Mouse (Mus musculus) mesoderm, embryonic 11.5 days (tissue): ENCODE measurements at regions not wholly inside any gene's neighbourhood (a gene's known extent, or its start where the extent isn't known, plus 50 kb on each side); places are given as distances from the start of the nearest gene placed in this dataset.

ENCODE experiments used
- DNase-seq: peaks from one replicate; pipeline ENCODE4 v3.0.0-alpha.2; 2012; ENCODE audit warnings: low read depth, low spot score

DNA sequence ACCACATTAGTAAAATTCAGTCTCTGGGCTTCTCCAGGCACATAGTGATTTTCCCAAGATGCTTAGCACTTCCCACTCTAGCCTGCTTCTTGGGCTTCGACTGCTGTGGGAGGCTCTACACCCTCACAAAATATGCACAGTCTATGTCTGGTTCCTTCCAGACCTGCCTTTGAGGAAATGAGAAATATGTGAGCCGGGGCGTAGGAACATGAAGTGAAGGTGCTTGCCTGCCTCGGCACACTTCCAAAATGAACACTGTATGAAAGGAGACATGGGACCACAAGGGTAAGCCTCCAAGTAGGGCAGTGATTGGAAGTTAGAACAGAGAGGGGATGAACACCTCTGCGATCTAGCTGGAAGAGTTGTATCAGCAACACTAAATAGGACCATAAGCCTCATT, 54.5 kb downstream of the Gm10260 start:
- no peak for DNase-seq

DNA sequence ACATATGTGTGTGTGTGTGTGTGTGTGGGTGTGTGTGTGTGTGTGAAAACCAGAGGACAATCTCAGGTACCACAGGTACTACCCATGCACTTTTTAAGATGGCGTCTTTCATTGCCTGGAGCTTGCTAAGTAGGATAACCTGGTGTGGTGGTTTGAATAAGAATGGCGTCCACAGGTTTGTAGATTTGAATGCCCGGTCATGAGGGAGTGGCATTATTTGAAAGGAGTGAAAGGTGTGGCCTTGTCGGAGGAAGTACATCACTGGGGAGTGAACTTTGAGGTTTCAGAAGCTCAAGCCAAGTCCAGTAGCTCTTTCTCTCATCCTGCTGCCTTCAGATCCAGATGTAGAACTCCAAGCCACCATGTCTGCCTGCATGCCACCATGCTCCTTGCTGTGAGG, 55.9 kb downstream of the Gm10260 start:
- DNase-seq: no peak

DNA sequence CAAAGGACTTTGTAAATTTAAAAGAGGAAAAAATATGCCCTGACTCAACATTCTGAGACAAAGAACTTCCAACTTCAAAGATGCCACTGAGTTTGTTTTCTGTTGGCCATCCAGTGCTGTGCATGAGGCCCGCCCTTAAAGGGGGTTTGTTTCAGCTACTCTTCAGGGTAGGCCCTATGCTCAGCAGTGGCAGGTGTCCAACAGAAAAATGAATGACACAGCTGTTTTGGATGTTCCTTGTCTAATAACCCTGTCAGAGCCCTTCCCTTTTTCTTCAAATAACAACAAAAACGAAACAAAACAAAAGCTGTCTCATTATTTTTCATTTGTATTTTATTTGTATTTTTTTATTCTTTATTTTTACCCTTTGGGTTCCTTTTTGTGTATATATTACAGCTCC, 61.5 kb downstream of the Gm10260 start:
- no peak for DNase-seq

DNA sequence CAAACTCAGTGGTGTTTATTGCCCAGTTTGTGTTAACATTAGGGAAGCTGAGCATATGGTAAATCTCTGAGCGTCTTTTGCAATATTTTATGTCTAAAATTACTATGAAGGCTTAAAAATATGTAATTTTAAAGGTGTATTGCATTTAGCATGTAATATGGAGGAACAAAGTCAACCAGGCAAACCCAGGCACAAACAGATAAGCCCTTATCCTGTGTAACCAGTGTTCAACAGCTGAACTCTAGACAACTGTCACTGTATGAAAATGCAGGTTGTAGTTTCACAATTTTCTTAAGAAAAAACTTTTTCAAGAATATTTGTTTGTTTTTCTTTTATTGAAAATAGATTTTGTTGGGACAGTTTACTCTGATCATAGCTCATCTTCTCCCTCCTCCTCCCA, 62.1 kb downstream of the Gm10260 start:
- DNase-seq: no peak

DNA sequence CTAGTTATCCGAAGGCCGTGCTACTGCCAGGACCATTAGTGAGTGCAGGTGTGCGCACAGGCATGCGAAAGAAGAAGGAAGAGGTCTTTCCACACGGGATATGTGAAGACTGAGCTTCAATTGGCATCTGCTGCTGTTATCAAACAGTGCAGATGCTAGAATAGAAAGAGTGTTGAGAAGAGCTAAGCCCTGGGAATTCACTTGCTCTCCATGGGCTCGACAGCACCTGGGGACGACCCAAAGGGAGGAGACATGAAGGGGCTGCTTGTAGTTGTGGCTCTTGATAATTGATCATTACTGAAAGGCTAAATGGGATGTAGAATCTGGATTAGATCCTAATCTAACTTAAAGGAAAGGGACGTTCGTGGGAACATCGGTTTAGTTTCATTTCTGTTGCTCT, 63.2 kb downstream of the Gm10260 start:
- no peak for DNase-seq

DNA sequence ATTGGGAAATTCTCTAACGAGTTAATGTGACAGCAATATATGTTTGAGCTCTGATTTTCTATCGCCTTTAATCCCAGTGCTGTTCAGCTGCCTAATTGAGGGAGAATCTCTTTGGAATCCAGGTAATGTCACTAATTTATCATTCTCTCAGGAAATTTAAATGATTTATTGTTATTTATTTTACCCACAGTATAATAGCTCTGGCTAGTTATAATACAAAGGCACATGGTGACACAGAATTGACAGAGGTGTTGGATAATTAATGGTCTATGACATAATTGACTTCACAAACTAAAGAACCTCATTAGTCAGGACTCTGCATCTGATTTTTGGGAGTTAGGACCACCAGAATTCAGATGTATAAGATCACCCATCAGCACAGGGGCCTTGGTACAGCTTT, 65.4 kb downstream of the Gm10260 start:
- no peak for DNase-seq

DNA sequence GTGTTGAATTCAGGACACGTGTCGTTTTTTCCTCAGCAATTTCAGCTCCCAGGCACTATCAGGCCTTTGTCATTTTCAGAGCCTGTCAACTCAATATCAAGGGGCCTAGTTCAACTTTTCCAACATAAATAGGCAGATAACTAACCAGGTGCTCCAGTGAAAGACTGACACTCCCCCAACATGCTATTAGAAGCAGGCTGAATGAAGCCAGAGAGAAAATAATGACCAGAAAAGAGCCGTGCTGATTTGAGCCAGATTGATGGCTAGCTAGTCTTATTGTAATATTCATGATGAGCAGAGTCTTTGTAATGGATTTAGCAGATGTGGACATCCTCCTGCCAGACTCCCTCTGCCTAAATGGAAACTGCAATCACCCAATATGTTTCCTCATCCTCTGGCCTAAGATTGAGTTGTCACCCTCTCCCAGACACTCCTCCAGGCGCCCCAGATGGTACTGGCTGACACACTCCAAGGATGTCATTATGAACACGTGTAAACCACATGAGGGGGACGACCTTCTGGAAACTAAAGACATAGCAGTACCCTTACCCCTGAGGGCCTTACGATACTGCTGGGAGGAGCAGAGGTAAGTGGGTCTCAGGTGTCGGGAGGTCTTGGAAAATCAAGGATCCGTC, 66.0 kb downstream of the Gm10260 start:
- peak; percentile 65 for DNase-seq

DNA sequence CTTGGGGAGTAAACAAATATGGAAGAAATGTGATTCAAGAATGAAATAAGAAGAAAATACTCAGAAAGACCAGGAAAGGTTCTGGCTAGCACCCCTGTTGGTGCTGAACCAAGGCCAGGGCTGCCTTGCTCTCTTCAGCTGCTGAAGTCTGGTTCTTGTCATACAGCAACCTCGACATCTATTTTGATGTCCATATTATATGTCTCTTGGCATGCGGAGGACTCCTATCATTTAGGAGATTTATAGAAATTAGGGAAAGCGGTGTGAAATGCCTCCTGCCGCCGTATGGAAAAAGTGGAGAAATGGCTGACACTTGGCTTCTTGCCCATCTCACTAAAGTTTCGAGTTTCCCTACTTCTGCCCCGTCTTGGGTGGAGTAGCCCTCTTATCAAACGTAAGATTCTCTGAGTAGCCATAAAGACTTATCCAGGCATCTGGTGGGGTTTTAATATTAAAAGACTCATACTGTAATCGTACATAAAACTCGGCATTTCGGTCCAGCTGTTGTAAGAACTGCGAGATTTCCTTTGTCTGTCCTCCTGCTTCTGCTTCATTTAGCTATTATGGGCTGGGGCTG, 72.0 kb downstream of the Gm10260 start:
- no peak for DNase-seq

DNA sequence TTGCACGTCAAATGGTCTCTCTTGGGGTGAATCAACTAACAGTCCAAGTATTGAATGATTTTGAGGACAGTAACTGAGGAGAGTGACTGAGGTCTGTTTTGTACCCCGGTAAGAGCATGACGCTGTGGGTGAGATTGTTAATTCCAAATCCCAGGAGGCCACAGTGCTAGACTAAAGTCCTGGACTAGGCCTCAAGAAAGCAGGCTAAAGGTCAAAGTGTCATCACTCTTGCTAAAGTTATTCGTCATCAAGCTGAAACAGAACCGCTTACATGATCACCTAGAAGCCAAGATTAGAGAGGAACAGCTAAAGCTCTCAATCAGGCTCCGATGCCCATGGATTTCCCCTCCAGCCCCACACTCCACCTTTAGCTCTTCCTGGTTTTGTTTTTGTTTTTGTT, 76.6 kb downstream of the Gm10260 start:
- DNase-seq: no peak

DNA sequence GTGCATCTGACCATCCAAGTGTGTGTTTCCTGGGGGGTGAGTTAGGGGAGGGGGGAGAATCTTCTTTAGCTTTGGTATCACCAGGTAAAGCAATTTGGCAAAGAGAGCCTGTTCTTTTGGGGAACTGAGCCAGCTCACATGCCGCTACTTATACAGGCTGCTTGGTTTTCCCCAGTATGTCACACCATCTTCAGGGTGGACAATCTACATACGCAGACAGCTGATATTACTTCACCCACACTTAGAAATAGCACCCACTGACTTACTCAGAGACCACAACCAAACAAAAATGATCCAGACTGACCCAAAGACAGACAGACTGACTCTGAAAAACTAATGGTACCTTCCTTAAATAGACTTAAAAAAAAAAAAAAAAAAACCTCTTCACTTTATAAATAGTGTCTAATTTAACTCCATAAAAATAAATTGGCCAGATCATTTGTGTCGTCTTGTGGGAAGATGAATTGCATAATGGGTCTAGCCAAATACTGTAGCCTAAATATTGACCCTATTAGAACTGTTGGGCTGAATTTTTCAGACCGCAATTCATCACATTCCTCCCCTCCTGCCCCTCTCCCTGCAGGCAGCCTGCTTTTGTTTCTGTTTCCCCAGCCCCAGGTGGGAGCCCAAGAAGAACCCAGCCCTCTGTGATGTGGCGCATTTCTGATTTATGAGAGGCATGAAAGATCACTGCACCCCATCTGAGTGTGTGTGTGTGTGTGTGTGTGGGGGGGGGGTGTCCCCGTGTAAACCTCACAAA, 79.0 kb downstream of the Gm10260 start:
- DNase-seq: peak; percentile 54

DNA sequence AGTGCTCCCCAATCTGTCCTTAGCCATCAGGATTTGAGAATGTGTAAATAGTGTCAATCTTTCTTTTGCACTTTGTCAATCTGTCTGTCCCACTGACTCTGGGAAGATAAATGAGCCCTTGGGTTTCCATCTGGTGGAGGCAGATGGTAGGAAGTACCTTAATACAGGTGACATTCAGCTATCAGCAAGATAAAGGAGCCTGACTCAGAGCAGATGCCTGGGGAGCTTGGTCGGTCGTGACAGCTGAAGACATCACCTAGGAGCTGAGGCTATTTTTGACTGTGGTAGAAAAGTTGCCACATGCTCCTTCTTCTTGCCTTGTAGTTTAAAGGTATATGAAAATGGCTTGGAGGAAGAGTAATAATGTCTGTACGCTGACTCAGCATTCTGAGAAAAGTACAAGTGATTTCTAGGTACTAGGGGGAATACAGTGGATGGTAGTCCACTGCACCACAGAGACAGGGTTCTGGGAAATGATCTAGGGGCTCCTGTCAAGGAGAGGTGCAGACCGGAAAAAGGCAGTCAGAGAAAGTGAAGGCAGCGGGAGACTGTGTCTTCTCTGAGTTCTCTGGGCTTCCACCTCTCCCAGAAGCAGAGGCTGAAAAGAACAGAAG, 80.0 kb downstream of the Gm10260 start:
- DNase-seq: no peak

DNA sequence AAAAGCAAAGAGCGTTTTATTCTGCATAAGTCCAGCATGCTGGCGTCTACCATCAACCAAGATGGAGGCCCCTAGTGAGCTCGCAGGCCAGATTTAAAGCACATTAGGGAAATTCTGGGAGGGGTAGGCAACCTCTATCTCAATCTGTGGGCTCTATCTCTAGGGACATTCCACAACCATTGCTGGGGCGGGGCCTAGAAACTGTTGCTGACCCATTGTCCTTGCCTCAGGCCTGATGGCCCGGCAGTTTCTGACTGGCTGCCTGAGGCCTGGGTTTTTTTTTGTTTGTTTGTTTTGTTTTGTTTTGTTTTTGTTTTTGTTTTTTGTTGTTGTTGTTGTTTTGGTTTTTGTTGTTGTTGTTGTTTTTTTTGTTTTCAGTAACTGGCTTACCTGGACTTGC, 81.4 kb downstream of the Gm10260 start:
- DNase-seq: no peak

DNA sequence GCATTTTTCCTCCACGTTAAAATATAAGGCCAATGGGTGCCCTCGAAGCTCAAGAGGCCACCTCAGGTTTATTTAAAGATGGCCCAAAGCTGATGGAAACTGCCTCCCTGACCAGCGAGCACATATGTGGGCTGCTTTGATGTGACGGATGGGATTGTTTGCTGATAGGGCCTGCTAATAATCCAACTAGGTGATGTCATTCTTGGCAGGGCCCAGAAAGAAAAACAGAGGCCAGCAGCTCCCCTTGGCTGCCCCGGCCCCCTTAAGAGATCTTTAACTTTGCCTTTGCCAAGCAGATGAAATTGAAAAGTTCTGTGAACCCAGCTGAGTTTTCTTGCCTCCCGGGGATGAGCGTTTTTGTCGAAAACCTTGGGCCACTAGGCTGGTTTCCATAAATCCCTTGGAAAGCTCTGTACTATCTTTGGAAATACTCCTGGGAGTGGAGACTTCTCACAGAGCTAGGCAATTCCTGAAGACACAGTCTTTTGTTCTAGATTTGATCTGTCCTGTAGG, 83.8 kb downstream of the Gm10260 start:
- DNase-seq: no peak

DNA sequence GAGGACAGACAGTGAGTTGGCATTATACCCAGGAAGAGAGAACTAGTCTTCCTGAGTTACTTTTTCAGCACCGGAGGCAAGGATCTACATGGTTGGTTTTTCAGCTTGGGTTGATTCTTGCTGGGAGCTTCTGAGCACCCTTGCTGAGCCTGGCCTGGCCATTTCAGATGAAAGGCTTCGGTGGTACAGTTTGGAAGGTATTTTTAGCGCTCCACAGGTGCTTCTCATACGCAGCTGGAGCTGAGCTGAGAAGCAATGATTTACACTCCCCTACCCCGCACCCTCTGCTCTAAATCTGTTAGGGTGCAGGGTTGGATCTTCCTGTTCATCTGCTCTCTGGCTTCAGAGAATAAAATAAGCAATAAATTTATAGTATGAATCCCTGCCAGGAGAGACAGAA, 87.3 kb downstream of the Gm10260 start:
- no peak for DNase-seq

DNA sequence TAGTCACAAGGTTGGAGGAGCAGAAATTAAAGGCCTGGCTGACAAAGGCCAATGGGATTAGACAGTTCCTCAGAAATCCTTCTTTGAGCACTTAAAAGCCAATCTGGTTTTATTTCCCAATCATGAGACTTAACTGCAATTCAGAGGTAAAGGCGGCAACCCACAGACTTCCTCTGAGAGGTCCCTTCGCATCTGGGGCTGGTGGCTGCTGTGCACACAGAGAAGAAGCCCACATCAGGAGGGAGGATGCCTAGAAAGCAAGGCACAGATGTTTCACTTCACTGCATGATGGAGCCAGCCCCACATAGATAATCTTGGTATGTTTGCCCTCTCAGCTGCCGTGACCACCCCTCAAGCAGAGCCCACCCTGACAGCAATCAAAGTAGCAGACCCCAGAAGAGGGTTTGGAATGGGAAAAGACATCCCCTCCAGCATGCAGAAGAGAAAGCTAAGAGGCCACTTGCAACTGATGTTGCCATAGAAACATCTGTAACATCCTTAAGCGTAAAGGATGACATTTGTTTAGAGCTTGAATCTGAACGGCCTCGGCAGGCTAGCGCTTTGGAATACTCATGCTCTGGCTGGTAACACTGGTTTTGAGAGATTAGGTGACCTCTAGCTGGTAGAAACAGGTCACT, 88.3 kb downstream of the Gm10260 start:
- no peak for DNase-seq

DNA sequence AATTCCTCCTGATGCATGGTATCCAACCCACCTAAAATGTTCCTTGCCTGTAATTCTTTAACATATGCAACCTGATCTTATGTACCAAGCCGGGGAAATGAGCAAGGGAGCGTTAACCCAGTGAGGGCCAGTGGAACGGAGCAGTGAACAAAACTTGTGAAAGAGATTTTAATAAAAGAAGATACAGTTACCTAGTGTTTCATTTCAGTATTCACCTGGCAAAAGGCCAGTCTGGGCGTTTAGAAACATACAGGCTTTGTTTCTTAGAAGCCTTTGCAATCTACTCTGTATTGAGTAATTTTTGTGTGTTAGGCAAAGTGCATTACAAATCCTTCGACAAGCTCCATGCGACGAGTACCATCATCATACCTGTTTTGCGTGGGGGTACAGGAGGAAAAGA, 91.1 kb downstream of the Gm10260 start:
- DNase-seq: no peak

DNA sequence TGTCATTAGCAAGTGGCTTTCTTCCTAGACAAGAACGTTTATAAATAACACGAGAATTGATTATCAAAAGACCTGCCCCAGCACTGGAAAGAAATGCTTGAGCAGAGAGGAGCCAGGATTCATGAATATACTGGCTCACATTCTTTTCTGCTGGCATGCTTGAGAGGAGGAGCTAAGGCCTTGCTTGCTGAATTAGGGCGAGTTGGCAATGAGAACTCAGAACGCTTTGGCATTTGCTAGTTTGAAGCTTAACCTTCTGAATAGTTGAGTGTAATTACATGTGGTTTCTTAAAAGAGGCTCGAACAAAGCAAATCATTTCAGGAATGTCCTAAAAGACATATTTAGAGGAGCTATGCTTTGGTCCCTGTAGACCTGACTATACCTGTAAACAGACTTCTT, 91.5 kb downstream of the Gm10260 start:
- no peak for DNase-seq

DNA sequence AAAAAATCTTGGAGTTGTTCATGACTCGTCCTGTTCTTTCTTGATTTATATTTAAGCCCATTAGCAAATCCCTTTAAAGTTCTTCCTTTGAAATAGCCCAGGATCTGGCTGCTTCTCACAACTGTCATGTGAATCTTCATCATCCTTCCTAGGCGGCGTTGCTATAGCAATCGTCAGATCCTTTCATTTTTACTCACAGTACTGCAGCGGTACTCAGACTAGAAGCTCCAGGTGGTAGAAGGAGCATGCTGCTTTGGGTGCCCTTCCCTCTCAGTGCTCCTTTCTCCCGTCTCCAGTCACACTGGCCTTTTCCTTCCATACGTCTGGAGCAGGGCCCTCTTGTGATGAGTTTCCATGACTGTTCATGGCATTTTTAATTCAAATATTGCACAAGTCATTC, 93.1 kb downstream of the Gm10260 start:
- DNase-seq: no peak

DNA sequence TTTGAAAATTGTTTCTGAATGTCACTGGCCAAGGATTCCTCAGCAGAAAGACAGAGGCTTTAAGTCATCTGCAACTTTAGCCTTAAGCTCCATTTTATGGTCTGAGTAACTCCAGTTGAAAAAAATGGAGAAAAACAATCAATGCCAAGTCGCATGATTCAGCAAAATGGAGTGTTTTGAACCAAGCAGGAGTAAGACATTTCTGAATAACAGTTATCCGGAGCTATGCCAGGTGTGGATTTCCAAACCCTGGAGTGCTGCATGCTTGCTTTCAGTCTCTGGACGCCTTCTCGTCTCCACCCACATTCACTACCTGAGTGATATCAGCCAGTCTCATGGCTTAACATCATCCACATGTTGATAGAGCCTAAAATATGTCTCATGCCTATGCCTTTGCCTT, 93.7 kb downstream of the Gm10260 start:
- no peak for DNase-seq

DNA sequence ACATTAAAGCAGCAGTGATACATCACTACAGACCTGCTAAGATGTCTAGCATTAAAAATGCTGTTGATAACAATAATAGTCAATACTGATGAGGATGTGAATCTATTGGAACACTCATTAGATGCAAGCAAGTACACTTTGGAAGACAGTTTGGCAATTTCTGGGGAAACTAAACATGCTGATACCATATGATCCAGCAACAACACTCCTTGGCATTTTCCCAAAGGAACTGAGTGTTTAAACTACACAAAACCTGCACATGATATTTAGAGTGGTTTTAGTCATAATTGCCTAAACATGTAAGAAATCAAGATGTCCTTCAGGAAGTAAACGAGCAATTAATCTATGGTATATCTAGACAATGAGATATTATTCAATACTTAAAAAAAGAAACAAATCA, 95.2 kb downstream of the Gm10260 start:
- DNase-seq: no peak

DNA sequence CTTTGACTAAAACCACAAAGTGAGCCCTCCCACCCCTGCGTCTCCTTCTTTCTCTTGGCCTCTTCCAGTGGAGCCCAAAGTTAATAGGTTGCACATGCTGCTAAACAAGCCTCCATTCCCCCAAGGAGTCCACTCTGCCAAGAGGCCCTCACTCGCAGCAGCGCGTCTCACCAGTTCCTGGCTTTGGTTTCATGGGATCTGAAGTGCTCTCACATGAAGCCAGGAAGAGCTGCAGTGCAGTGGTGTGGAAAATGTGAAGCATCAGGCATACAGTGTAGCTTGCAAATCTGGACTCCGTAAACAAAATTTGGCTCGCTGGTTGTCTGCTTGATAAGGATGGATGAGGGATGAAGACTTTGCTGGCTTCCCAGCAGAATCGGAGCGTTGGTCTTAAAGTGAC, 97.7 kb downstream of the Gm10260 start:
- no peak for DNase-seq

DNA sequence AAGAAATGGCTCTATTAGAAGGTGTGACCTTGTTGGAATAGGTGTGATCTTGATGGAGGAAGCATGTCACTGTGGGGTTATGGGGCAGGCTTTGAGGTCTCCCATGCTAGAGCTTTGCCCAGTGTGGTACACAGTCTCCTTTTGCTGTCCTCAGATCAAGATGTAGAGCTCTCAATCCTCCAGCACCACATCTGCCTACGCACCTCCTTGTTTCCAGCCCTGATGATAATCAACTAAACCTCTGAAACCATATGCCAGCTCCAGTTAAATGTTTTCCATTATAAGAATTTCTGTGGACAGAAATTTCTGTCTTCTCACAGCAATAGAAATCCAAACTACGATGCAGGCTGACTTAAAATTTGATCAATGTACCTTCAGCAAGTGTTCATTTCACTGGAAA, 103.8 kb downstream of the Gm10260 start:
- DNase-seq: no peak
